Mouse (Mus musculus) intestine, embryonic 16.5 days (tissue): Measurements from ENCODE around the gene Gtpbp1. TPM values are rescaled to one million over a fixed set of nuclear protein-coding genes. Genes with fewer than 3 reads are reported as not detected.

Experiments used
- ATAC-seq: fragments of 200-750 bp; cut with Nextera tagmentation; 2 replicates; pipeline ENCODE4 v1.8.0; 2017; ENCODE audit warnings: moderate TSS enrichment, moderate library complexity
- H3K27ac ChIP-seq: fragments of 300-500 bp; sonication (generic); 2 replicates; pipeline ENCODE4 v1.5.1; 2014; ENCODE audit warnings: mild to moderate bottlenecking, low read length
- H3K27me3 ChIP-seq: fragments of 300-500 bp; sonication (generic); replicated peaks from 2 replicates; pipeline ENCODE4 v1.6.1; 2014; ENCODE audit warnings: low read length, control low read depth, mixed read lengths; ENCODE audit not compliant: control insufficient read depth, insufficient read depth
- H3K36me3 ChIP-seq: fragments of 300-500 bp; sonication (generic); 2 replicates; pipeline ENCODE4 v1.6.1; 2014; ENCODE audit warnings: low read length, control low read depth; ENCODE audit not compliant: control insufficient read depth, insufficient read depth
- H3K4me1 ChIP-seq: fragments of 300-500 bp; sonication (generic); 2 replicates; pipeline ENCODE4 v1.6.1; 2014; ENCODE audit warnings: low read length, control low read depth, mixed read lengths; ENCODE audit not compliant: control insufficient read depth, insufficient read depth
- H3K4me2 ChIP-seq: fragments of 300-500 bp; sonication (generic); 2 replicates; pipeline ENCODE4 v1.6.1; 2014; ENCODE audit warnings: low read depth, low read length, control low read depth
- H3K4me3 ChIP-seq: fragments of 300-500 bp; sonication (generic); 2 replicates; pipeline ENCODE4 v1.5.1; 2014; ENCODE audit warnings: mild to moderate bottlenecking, low read length
- H3K9ac ChIP-seq: fragments of 300-500 bp; sonication (generic); 2 replicates; pipeline ENCODE4 v1.6.1; 2014; ENCODE audit warnings: low read depth, low read length
- H3K9me3 ChIP-seq: fragments of 300-500 bp; sonication (generic); 2 replicates; pipeline ENCODE4 v1.6.1; 2016; ENCODE audit warnings: low read length, control low read depth; ENCODE audit not compliant: control insufficient read depth
- WGBS: fragments of 180-500 bp; shearing (Covaris S2); extraction: QIAGEN DNeasy Blood & Tissue Kit; methylation state at CpG from one replicate; pipeline ENCODE4 v1.1.7; 2014; 5-methylcytosine and 5-hydroxymethylcytosine counted together
- polyA plus RNA-seq: library from polyadenylated mRNA; unstranded; fragments of >200 nt; fragmentation: Nextera tagmentation; extraction: Ambion mirVana; gene quantifications from 2 replicates; pipeline ENCODE4 v1.2.1, GENCODE M21; 2015

Gtpbp1 gene
- polyA plus RNA-seq, 1 experiment from 2014 or later: 25.3 TPM

GRCm38 (mm10) chr15:79708229-79708822 is 17.7 kb downstream of the Gtpbp1 start:
- H3K27me3 ChIP-seq: no peaks in the 10 kb centered on the region
- no peak overlapping the region for H3K4me3 ChIP-seq
- 92% methylated on average over 5 of the region's 5 CpGs for WGBS
- no peak overlapping the region for H3K4me2 ChIP-seq
- H3K36me3 ChIP-seq: peaks cover 16% of the 10 kb centered on the region; the same call in 1 of the 2 replicates
- no peak overlapping the region for H3K27ac ChIP-seq
- no peak for ATAC-seq
- no peak overlapping the region for H3K9ac ChIP-seq
- H3K4me1 ChIP-seq: no peaks in the 10 kb centered on the region
- H3K9me3 ChIP-seq: no peaks in the 10 kb centered on the region

DNA sequence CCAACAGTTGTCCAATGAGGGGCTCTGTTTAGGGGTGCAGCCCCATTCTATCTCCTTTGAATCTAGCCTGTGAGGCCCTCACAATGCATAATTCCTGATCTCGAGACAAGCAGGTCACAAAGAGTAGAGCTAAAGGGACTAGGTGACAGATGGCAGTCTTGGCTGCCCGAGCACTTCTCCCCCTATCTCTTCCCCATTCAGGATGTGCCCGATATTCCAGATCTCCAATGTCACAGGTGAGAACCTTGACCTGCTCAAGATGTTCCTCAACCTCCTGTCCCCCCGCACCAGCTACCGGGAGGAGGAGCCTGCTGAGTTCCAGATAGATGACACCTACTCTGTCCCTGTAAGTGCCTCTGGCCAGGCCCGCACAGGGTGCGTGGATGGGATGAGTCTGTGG is 25.0 kb downstream of the Gtpbp1 start:
- H3K4me2 ChIP-seq: no peak overlapping the region
- no peak overlapping the region for H3K4me3 ChIP-seq
- H3K27ac ChIP-seq: no peak overlapping the region
- no peak for ATAC-seq
- peaks cover 23% of the 10 kb centered on the region for H3K36me3 ChIP-seq
- WGBS: 92% methylated on average over 7 of the region's 7 CpGs
- H3K4me1 ChIP-seq: no peaks in the 10 kb centered on the region
- H3K9ac ChIP-seq: no peak overlapping the region
- no peaks in the 10 kb centered on the region for H3K9me3 ChIP-seq
- no peaks in the 10 kb centered on the region for H3K27me3 ChIP-seq

DNA sequence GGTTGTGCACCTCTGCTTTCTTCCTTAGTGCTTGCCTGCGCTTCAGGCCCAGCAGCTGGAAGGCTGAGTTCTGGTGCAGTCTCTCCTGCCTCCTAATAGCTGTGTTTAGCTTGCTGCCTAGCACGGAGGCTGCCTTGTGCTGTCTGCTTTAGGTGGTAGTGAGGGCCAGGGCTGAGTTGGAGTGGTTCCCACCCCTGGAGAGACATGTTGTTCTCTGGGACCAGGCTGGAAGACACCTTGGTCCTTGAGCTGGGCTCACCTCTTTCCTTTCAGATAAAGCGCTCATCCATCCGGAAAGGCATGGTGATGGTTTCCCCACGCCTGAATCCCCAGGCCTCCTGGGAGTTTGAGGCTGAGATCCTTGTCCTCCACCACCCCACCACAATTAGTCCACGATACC is 26.1 kb downstream of the Gtpbp1 start:
- no peak overlapping the region for H3K4me3 ChIP-seq
- WGBS: 92% methylated on average over 6 of the region's 6 CpGs
- H3K9me3 ChIP-seq: no peaks in the 10 kb centered on the region
- H3K36me3 ChIP-seq: peaks cover 21% of the 10 kb centered on the region
- H3K27me3 ChIP-seq: no peaks in the 10 kb centered on the region
- H3K9ac ChIP-seq: no peak overlapping the region
- H3K27ac ChIP-seq: no peak overlapping the region
- H3K4me2 ChIP-seq: no peak overlapping the region
- H3K4me1 ChIP-seq: no peaks in the 10 kb centered on the region
- ATAC-seq: no peak

GRCm38 (mm10) chr15:79720267-79720666 is 29.6 kb downstream of the Gtpbp1 start:
- Histone ChIP-seq H3K4me3 (no peak overlapping the region), H3K4me2 (no peak overlapping the region), H3K36me3 (peaks cover 15% of the 10 kb centered on the region), H3K27me3 (no peaks in the 10 kb centered on the region), H3K9ac (no peak overlapping the region), H3K27ac (no peak overlapping the region), H3K9me3 (no peaks in the 10 kb centered on the region), H3K4me1 (no peaks in the 10 kb centered on the region)
- ATAC-seq: no peak
- 88% methylated on average over 8 of the region's 8 CpGs for WGBS

GRCm38 (mm10) chr15:79720796-79721195 is 30.2 kb downstream of the Gtpbp1 start:
- Histone ChIP-seq H3K9ac (no peak overlapping the region), H3K27ac (no peak overlapping the region), H3K4me1 (no peaks in the 10 kb centered on the region), H3K27me3 (no peaks in the 10 kb centered on the region), H3K36me3 (peaks cover 15% of the 10 kb centered on the region), H3K4me3 (no peak overlapping the region), H3K4me2 (no peak overlapping the region), H3K9me3 (no peaks in the 10 kb centered on the region)
- WGBS: 91% methylated on average over 4 of the region's 4 CpGs
- no peak for ATAC-seq

- Histone ChIP-seq H3K4me2 (no peak overlapping the region), H3K9me3 (no peaks in the 10 kb centered on the region), H3K27me3 (no peaks in the 10 kb centered on the region), H3K36me3 (peaks cover 17% of the 10 kb centered on the region), H3K9ac (no peak overlapping the region), H3K27ac (no peak overlapping the region), H3K4me3 (no peak overlapping the region), H3K4me1 (no peaks in the 10 kb centered on the region)
- ATAC-seq: no peak
- WGBS: 31% methylated on average over 1 of the region's 1 CpGs
Observed at GRCm38 (mm10) chr15:79723439-79723838, 32.8 kb downstream of the Gtpbp1 start.

- H3K9me3 ChIP-seq: no peaks in the 10 kb centered on the region
- no peak overlapping the region for H3K27ac ChIP-seq
- H3K36me3 ChIP-seq: peaks cover 17% of the 10 kb centered on the region
- 85% methylated on average over 11 of the region's 11 CpGs for WGBS
- no peak overlapping the region for H3K4me3 ChIP-seq
- peaks cover 4% of the 10 kb centered on the region; the same call in 1 of the 2 replicates for H3K4me1 ChIP-seq
- ATAC-seq: no peak
- no peaks in the 10 kb centered on the region for H3K27me3 ChIP-seq
- no peak overlapping the region for H3K4me2 ChIP-seq
- H3K9ac ChIP-seq: no peak overlapping the region
Observed at GRCm38 (mm10) chr15:79725190-79725789, 34.6 kb downstream of the Gtpbp1 start.

- H3K4me1 ChIP-seq: peaks cover 4% of the 10 kb centered on the region; the same call in 1 of the 2 replicates
- WGBS: 91% methylated on average over 6 of the region's 6 CpGs
- no peak for ATAC-seq
- H3K27me3 ChIP-seq: no peaks in the 10 kb centered on the region
- H3K4me3 ChIP-seq: no peak overlapping the region
- no peak overlapping the region for H3K9ac ChIP-seq
- no peak overlapping the region for H3K27ac ChIP-seq
- H3K36me3 ChIP-seq: peaks cover 17% of the 10 kb centered on the region
- H3K9me3 ChIP-seq: no peaks in the 10 kb centered on the region
- H3K4me2 ChIP-seq: no peak overlapping the region
Observed at GRCm38 (mm10) chr15:79727840-79728239, 37.2 kb downstream of the Gtpbp1 start.

DNA sequence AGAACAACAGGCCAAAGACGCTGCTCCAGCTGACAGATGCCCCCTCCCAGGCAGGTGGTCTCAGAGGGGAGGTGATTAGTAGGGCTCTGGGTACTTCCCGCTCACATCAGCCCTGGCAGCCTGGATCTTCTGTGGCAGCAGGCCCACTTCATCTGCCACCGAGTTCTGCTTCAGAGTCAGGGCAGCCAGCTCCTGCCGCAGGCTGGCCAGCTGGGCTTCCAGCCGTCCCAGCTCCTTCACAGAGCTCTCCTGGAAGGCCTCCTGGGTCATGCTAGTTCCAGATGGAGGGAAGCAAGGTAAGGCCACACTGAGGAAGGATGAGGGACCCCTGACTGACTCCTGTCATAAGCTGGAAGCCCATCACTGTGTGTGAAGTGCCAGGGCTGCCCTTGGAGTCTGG is 37.7 kb downstream of the Gtpbp1 start:
- H3K27ac ChIP-seq: no peak overlapping the region
- H3K27me3 ChIP-seq: no peaks in the 10 kb centered on the region
- H3K4me2 ChIP-seq: no peak overlapping the region
- peaks cover 4% of the 10 kb centered on the region; the same call in 1 of the 2 replicates for H3K4me1 ChIP-seq
- peaks cover 20% of the 10 kb centered on the region for H3K36me3 ChIP-seq
- WGBS: 80% methylated on average over 5 of the region's 5 CpGs
- no peaks in the 10 kb centered on the region for H3K9me3 ChIP-seq
- no peak for ATAC-seq
- H3K9ac ChIP-seq: no peak overlapping the region
- no peak overlapping the region for H3K4me3 ChIP-seq
